Mouse (Mus musculus) testis, adult 2 months (tissue): ENCODE measurements around the gene Pear1.

ENCODE experiments used
- CTCF ChIP-seq: fragments of 200-500 bp; IDR thresholded peaks from 2 replicates; pipeline ENCODE4 v1.5.1; 2012; ENCODE audit warnings: low read depth, mild to moderate bottlenecking, inconsistent platforms, low read length, moderate library complexity; ENCODE audit not compliant: control insufficient read depth, insufficient read depth, insufficient replicate concordance
- POLR2A ChIP-seq: fragments of 200-500 bp; IDR thresholded peaks from 2 replicates; pipeline ENCODE4 v1.6.1; 2012; ENCODE audit warnings: low read depth, mild to moderate bottlenecking, inconsistent platforms, low read length, moderate library complexity; ENCODE audit not compliant: control insufficient read depth

GRCm38 (mm10) chr3:87804038-87804677 is 19.9 kb downstream of the Pear1 start:
- TF ChIP-seq CTCF (no peak), POLR2A (no peak)
